Mouse (Mus musculus) ES-E14 (cell line): ENCODE data around the gene Phyhd1.

ENCODE experiments used
- CHD2 ChIP-seq: IDR thresholded peaks from 2 replicates; pipeline ENCODE4 v1.6.1; 2014; ENCODE audit warnings: mild to moderate bottlenecking, low read depth, low read length, inconsistent platforms
- HCFC1 ChIP-seq: IDR thresholded peaks from 2 replicates; pipeline ENCODE4 v1.6.1; 2012; ENCODE audit warnings: low read length, inconsistent platforms, borderline replicate concordance; ENCODE audit not compliant: insufficient read depth
- MAFK ChIP-seq: IDR thresholded peaks from 2 replicates; pipeline ENCODE4 v1.6.1; 2014; ENCODE audit warnings: mild to moderate bottlenecking, low read depth, low read length, inconsistent platforms; ENCODE audit not compliant: insufficient read depth
- ZC3H11A ChIP-seq: IDR thresholded peaks from 2 replicates; pipeline ENCODE4 v1.6.1; 2012; ENCODE audit warnings: low read depth, mild to moderate bottlenecking, inconsistent platforms, low read length, borderline replicate concordance
- ZNF384 ChIP-seq: IDR thresholded peaks from 2 replicates; pipeline ENCODE4 v1.6.1; 2012; ENCODE audit warnings: low read depth, low read length, inconsistent platforms

DNA sequence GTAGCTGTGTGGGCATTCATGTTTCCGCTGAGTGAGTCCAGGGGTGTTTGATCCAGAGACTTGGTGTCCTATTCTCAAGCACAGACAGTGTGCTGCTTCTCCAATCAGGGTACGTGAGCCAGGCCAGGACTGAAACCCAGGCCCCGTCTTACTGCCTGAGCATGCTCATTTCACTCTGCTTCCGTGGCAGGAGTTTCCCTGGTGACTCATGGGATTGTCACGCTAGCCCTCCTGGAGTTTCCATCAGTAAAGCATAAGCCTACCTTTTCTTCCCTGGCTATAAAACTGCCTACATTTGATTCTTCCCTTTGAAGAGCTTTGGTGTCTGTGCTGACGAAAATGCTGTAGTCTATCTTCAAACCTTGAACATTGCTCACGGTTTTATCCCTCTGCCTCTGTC, 57.1 kb downstream of the Phyhd1 start:
- TF ChIP-seq MAFK (no peak), CHD2 (no peak), HCFC1 (no peak), ZC3H11A (no peak), ZNF384 (no peak)
